ENCODE assay signal across 14 mouse cellular contexts in the genomic region with DNA sequence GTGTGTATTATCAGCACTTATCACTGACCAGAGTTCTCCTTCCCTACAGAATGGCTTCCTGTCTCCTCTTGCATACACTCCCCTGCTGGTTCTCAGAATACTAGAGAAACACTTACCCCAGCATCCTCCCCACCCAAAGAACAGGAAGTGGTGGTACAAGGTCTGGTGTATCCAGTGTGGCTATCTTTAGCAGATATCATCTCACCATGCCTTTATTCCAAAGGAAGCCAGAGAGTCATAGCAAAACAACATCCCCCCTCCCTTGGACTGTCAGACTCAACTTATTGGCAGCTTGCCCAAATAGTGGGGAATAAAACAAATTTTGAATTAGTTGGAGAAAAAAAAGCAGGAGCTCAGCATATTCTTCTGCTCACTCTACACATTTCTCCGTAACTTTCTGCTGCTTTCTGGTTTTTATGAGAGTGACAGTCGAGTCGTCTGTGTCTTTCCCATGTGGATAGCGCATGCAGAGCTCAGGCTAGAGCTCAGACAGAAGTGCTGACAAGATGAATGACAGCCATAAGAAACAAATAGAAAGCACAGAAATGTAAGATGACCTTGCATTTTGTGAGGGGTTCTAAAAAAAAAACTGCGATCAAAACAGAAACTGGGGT. TPM values are rescaled to one million over a fixed set of nuclear protein-coding genes. Genes with fewer than 3 reads are reported as not detected.
A peak's percentile ranks its signal among the peaks of the same experiment; 100 is the strongest.
DNase-seq lines count a peak whose midpoint lies in the region; ATAC-seq and TF ChIP-seq lines count a peak whose summit lies in the region.
"Had no signal": no experiment of that assay in that cellular context is flagged by ENCODE, and none has a peak within 500 bp of the region (broad histone marks: within the 10 kb centered on the region; RNA-seq: fewer than 3 reads in every experiment).

No protein-coding gene starts in this region.

- no peak for TF ChIP-seq POLR2A in brain, embryonic 14.5 days (IDR thresholded peaks at IDR 0.05; ENCODE audit: borderline replicate concordance, extremely low read depth, insufficient read depth, insufficient read length, poor library complexity, severe bottlenecking)

- no peaks in the 10 kb centered on the region for H3K9me3 ChIP-seq in heart, postnatal 0 days (replicated peaks; ENCODE audit: control insufficient read depth, low read length)
- H3K9me3 ChIP-seq in lung, embryonic 15.5 days: no peaks in the 10 kb centered on the region
- H3K9me3 ChIP-seq: limb, embryonic 13.5 days had no signal

- H3K4me1 ChIP-seq in heart, postnatal 0 days (ENCODE audit: control insufficient read depth, insufficient read depth): peaks cover 10% of the 10 kb centered on the region; the same call in 1 of the 2 replicates
- peaks cover 12% of the 10 kb centered on the region; the same call in 1 of the 2 replicates for H3K4me1 ChIP-seq in lung, embryonic 15.5 days
- H3K4me1 ChIP-seq: limb, embryonic 13.5 days had no signal

- H3K9ac ChIP-seq in heart, postnatal 0 days (replicated peaks; ENCODE audit: low read depth, low read length): no peak overlapping the region
- no peak overlapping the region for H3K9ac ChIP-seq in lung, embryonic 15.5 days
- H3K9ac ChIP-seq: limb, embryonic 13.5 days had no signal

- H3K27ac ChIP-seq in heart, postnatal 0 days (ENCODE audit: low read depth): no peak overlapping the region
- H3K27ac ChIP-seq in lung, embryonic 15.5 days: no peak overlapping the region
- H3K27ac ChIP-seq: limb, embryonic 13.5 days had no signal

- 25% methylated on average over 5 of the region's 5 CpGs for WGBS in heart, postnatal 0 days
- WGBS in lung, embryonic 15.5 days: 37% methylated on average over 5 of the region's 5 CpGs

- H3K27me3 ChIP-seq in heart, postnatal 0 days (ENCODE audit: control insufficient read depth, insufficient read depth, low read length): no peaks in the 10 kb centered on the region
- no peaks in the 10 kb centered on the region for H3K27me3 ChIP-seq in lung, embryonic 15.5 days
- H3K27me3 ChIP-seq: limb, embryonic 13.5 days had no signal

- no peak for TF ChIP-seq CTCF in heart, postnatal 0 days (IDR thresholded peaks at IDR 0.05; ENCODE audit: low read depth)
- no peak for TF ChIP-seq CTCF in brain, embryonic 14.5 days (IDR thresholded peaks at IDR 0.05; ENCODE audit: borderline replicate concordance, extremely low read depth, insufficient read depth, insufficient read length)

- ATAC-seq in heart, postnatal 0 days (ENCODE audit: insufficient read depth, low read depth): peak; percentile 17; the same call in 1 of the 2 replicates
- peak; percentile 74 for ATAC-seq in lung, embryonic 15.5 days (ENCODE audit: borderline replicate concordance, extremely low read depth, low FRiP score, low TSS enrichment)
- peak; percentile 76 for ATAC-seq in granulocyte monocyte progenitor cell, adult 5-6 weeks (replicated peaks; ENCODE audit: poor library complexity, severe bottlenecking)
- ATAC-seq in megakaryocyte-erythroid progenitor cell, adult 5-6 weeks (replicated peaks; ENCODE audit: low FRiP score, low TSS enrichment, poor library complexity, severe bottlenecking): no peak

- no peak for TF ChIP-seq EP300 in heart, postnatal 0 days (IDR thresholded peaks at IDR 0.05; ENCODE audit: low read depth)

- DNase-seq in heart, postnatal 0 days (ENCODE audit: low spot score): peak; percentile 9
- DNase-seq in heart, adult 11 months: no peak
- no peak for DNase-seq in lung, postnatal 36 days
- DNase-seq in brain, embryonic 14.5 days (ENCODE audit: low read depth): peak; percentile 45
- DNase-seq: cerebellum, adult 18-20 months; gastrocnemius, postnatal 25 days; kidney, postnatal 25 days; right cerebral cortex, adult 18-20 months had no signal

- H3K4me2 ChIP-seq in heart, postnatal 0 days (ENCODE audit: low read depth, low read length): no peak overlapping the region
- H3K4me2 ChIP-seq in lung, embryonic 15.5 days: no peak overlapping the region; the same call in 1 of the 2 replicates
- H3K4me2 ChIP-seq: limb, embryonic 13.5 days had no signal

- no peak overlapping the region for H3K4me3 ChIP-seq in heart, postnatal 0 days (ENCODE audit: low read depth, low read length)
- no peak overlapping the region for H3K4me3 ChIP-seq in lung, embryonic 15.5 days
- H3K4me3 ChIP-seq: limb, embryonic 13.5 days had no signal

- no peaks in the 10 kb centered on the region for H3K36me3 ChIP-seq in heart, postnatal 0 days (replicated peaks; ENCODE audit: control insufficient read depth, insufficient read depth, low read length)
- no peaks in the 10 kb centered on the region for H3K36me3 ChIP-seq in lung, embryonic 15.5 days
- H3K36me3 ChIP-seq: limb, embryonic 13.5 days had no signal

RNA-seq across cellular contexts. Expression of a gene that starts 15.0 kb away (rescaled TPM):
- 0.27 and 0.61 TPM in 2 replicates for total RNA-seq in heart, postnatal 0 days (2014; rRNA removed; ENCODE audit: low replicate concordance)
- 0.01 TPM in 1 of 2 replicates, not detected in the other for polyA plus RNA-seq in heart, postnatal 0 days (2015; fragmentation: Nextera tagmentation; extraction: Ambion mirVana)
- 0.09 and 0.82 TPM in 2 replicates for polyA plus RNA-seq in lung, embryonic 15.5 days (2015; fragmentation: Nextera tagmentation; extraction: Ambion mirVana)
- 0.31 and 0.35 TPM in 2 replicates for polyA plus RNA-seq in brain, embryonic 14.5 days (2012; rRNA removed)
- total RNA-seq in granulocyte monocyte progenitor cell, adult 5-6 weeks (2014; fragmentation: Nextera tagmentation): not detected in 2 replicates
- total RNA-seq in granulocyte monocyte progenitor cell, adult 5-6 weeks (2017): not detected in 2 replicates
- total RNA-seq in megakaryocyte-erythroid progenitor cell, adult 5-6 weeks (2014; fragmentation: Nextera tagmentation): not detected in 2 replicates
- 0.04 TPM in 1 of 2 replicates, not detected in the other for total RNA-seq in megakaryocyte-erythroid progenitor cell, adult 5-6 weeks (2017)
- total RNA-seq: monocyte, adult 5-6 weeks; neutrophil, adult 5-6 weeks had no signal

Comparison
In these comparisons a context has a peak if more than half of its experiments do, and no peak if none do; other contexts are left out.
1. DNase-seq: peak in heart, postnatal 0 days (single experiment) and brain, embryonic 14.5 days (single experiment); none in heart, adult 11 months (single experiment) and lung, postnatal 36 days (single experiment).